ENCODE assay signal across 15 mouse cellular contexts in genomic region chr15:86763581-86764375, GRCm38 (mm10).
A peak's percentile ranks its signal among the peaks of the same experiment; 100 is the strongest.
DNase-seq lines count a peak whose midpoint lies in the region; ATAC-seq lines count a peak whose summit lies in the region.
"Had no signal": no experiment of that assay in that cellular context is flagged by ENCODE, and none has a peak within 500 bp of the region (broad histone marks: within the 10 kb centered on the region; RNA-seq: fewer than 3 reads in every experiment).

No protein-coding gene starts in this region.

- 0 out of 2 replicates have a peak overlapping the region, but pooled peaks have one; percentile 29 for H3K27ac ChIP-seq in hindbrain, embryonic 16.5 days (ENCODE audit: low read depth, low read length)
- no peak overlapping the region for H3K27ac ChIP-seq in hindbrain, embryonic 10.5 days
- H3K27ac ChIP-seq: embryonic facial prominence, embryonic 10.5 days; kidney, postnatal 0 days; layer of hippocampus, adult 2 months; limb, embryonic 13.5 days; liver, embryonic 14.5 days had no signal

- no peaks in the 10 kb centered on the region for H3K4me1 ChIP-seq in hindbrain, embryonic 16.5 days (ENCODE audit: control insufficient read depth, insufficient read depth, low read depth, low read length)
- H3K4me1 ChIP-seq in hindbrain, embryonic 10.5 days (replicated peaks): 0 out of 2 replicates have a peak, but pooled peaks cover 4% of the 10 kb centered on the region
- H3K4me1 ChIP-seq: embryonic facial prominence, embryonic 10.5 days; heart, embryonic 12.5 days had no signal

- 0 out of 2 replicates have a peak, but pooled peaks have one; percentile 58 for ATAC-seq in hindbrain, embryonic 16.5 days
- peak; percentile 97 for ATAC-seq in cerebellum, adult (ENCODE audit: insufficient number of reproducible peaks, low FRiP score, low TSS enrichment)

- H3K27me3 ChIP-seq in hindbrain, embryonic 16.5 days (replicated peaks; ENCODE audit: control insufficient read depth, insufficient read depth, low read length): no peaks in the 10 kb centered on the region
- no peaks in the 10 kb centered on the region for H3K27me3 ChIP-seq in hindbrain, embryonic 10.5 days (ENCODE audit: insufficient read depth, poor library complexity, severe bottlenecking)
- H3K27me3 ChIP-seq: heart, embryonic 12.5 days had no signal

- no peak for DNase-seq in hindbrain, embryonic 10.5 days (ENCODE audit: low spot score)
- peak; percentile 98 for DNase-seq in brain, adult 2 months (ENCODE audit: low read depth, low spot score)
- peak; percentile 85 to 91 for DNase-seq in cerebellum, postnatal 10 days
- DNase-seq in adrenal gland, adult 2 months: no peak
- DNase-seq in embryo, embryonic 10 days (ENCODE audit: low spot score): no peak
- DNase-seq: kidney, adult 11 months; thymus, postnatal 25 days had no signal

- H3K9me3 ChIP-seq in hindbrain, embryonic 16.5 days (ENCODE audit: control insufficient read depth, low read length): no peaks in the 10 kb centered on the region
- H3K9me3 ChIP-seq in hindbrain, embryonic 10.5 days: no peaks in the 10 kb centered on the region
- H3K9me3 ChIP-seq: embryonic facial prominence, embryonic 10.5 days; limb, embryonic 13.5 days had no signal

- H3K36me3 ChIP-seq in hindbrain, embryonic 16.5 days (ENCODE audit: control insufficient read depth, insufficient read depth, low read length): no peaks in the 10 kb centered on the region
- H3K36me3 ChIP-seq in hindbrain, embryonic 10.5 days: no peaks in the 10 kb centered on the region
- H3K36me3 ChIP-seq: embryonic facial prominence, embryonic 10.5 days; heart, embryonic 12.5 days; limb, embryonic 13.5 days had no signal

- no peak overlapping the region for H3K4me3 ChIP-seq in hindbrain, embryonic 16.5 days (ENCODE audit: low read length)
- H3K4me3 ChIP-seq in hindbrain, embryonic 10.5 days: no peak overlapping the region
- H3K4me3 ChIP-seq: embryonic facial prominence, embryonic 10.5 days; heart, embryonic 12.5 days; layer of hippocampus, adult 2 months; limb, embryonic 13.5 days had no signal

- 76% methylated on average over 10 of the region's 10 CpGs for WGBS in hindbrain, embryonic 16.5 days
- WGBS in hindbrain, embryonic 10.5 days: 88% methylated on average over 10 of the region's 10 CpGs

- H3K9ac ChIP-seq in hindbrain, embryonic 16.5 days (ENCODE audit: low read depth, low read length): no peak overlapping the region; the same call in 1 of the 2 replicates
- H3K9ac ChIP-seq: heart, embryonic 12.5 days; limb, embryonic 13.5 days; liver, embryonic 14.5 days had no signal

- no peak overlapping the region for H3K4me2 ChIP-seq in hindbrain, embryonic 16.5 days (ENCODE audit: low read length)
- H3K4me2 ChIP-seq: heart, embryonic 12.5 days; limb, embryonic 13.5 days had no signal

Comparison
In these comparisons a context has a peak if more than half of its experiments do, and no peak if none do; other contexts are left out.
1. DNase-seq: peak in brain, adult 2 months (single experiment) and cerebellum, postnatal 10 days (2 of 2); none in hindbrain, embryonic 10.5 days (single experiment), adrenal gland, adult 2 months (single experiment) and embryo, embryonic 10 days (single experiment).